22 mouse cellular contexts compared by ENCODE assay signal in the genomic region with DNA sequence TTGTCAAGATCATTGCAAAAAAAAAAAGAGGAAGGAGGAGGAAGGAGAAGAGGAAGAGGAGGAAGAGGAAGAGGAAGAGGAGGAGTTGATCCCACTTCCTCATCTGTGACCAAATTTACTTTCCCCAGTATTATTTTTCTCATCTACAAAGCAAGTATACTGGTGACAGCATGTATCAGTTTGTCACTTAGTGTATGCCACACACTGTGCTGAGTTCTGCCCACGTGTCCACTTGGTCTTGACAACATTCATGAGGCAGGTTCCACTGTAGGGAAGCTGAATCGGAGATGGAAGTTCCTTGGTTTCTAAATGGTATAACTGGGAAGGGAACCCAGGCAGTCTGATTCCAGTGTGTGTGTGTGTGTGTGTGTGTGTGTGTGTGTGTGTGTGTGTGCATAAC.
"Had no signal": no experiment of that assay in that cellular context is flagged by ENCODE, and none has a peak within 500 bp of the region (broad histone marks: within the 10 kb centered on the region; RNA-seq: fewer than 3 reads in every experiment).

No protein-coding gene starts in this region.

- H3K9me3 ChIP-seq: lung, embryonic 15.5 days; megakaryocyte, embryonic 14.5 days; midbrain, embryonic 13.5 days; midbrain, embryonic 15.5 days; neural tube, embryonic 13.5 days; neural tube, embryonic 15.5 days; stomach, embryonic 15.5 days had no signal

- H3K4me3 ChIP-seq: lung, embryonic 15.5 days; megakaryocyte, embryonic 14.5 days; midbrain, embryonic 13.5 days; midbrain, embryonic 15.5 days; myocyte; neural tube, embryonic 13.5 days; neural tube, embryonic 15.5 days; stomach, embryonic 15.5 days had no signal

- ATAC-seq: liver, postnatal 0 days; lung, postnatal 0 days; midbrain, embryonic 13.5 days; midbrain, embryonic 15.5 days had no signal

- H3K27ac ChIP-seq: liver, embryonic 14.5 days; lung, embryonic 15.5 days; midbrain, embryonic 13.5 days; midbrain, embryonic 15.5 days; neural tube, embryonic 13.5 days; neural tube, embryonic 15.5 days; stomach, embryonic 15.5 days; stomach, postnatal 0 days had no signal

- H3K4me1 ChIP-seq: lung, embryonic 15.5 days; megakaryocyte, embryonic 14.5 days; midbrain, embryonic 13.5 days; midbrain, embryonic 15.5 days; neural tube, embryonic 13.5 days; neural tube, embryonic 15.5 days; stomach, embryonic 15.5 days had no signal

- H3K4me2 ChIP-seq: lung, embryonic 15.5 days; midbrain, embryonic 11.5 days; midbrain, embryonic 13.5 days; midbrain, embryonic 15.5 days; neural tube, embryonic 13.5 days; neural tube, embryonic 15.5 days; stomach, embryonic 15.5 days had no signal

- H3K36me3 ChIP-seq: lung, embryonic 15.5 days; midbrain, embryonic 13.5 days; midbrain, embryonic 15.5 days; neural tube, embryonic 13.5 days; neural tube, embryonic 15.5 days; stomach, embryonic 15.5 days had no signal

- H3K9ac ChIP-seq: liver, embryonic 14.5 days; liver, postnatal 0 days; lung, embryonic 15.5 days; midbrain, embryonic 13.5 days; midbrain, embryonic 15.5 days; neural tube, embryonic 13.5 days; neural tube, embryonic 15.5 days; stomach, embryonic 15.5 days had no signal

- DNase-seq: liver, postnatal 0 days; lung, adult 2 months; lung, postnatal 4 days; retina, postnatal 1 day; right cerebral cortex, adult 18-20 months; right cerebral cortex, postnatal 25 days; right cerebral cortex, postnatal 4 days; thymus, adult 2 months; thymus, postnatal 25 days; thymus, postnatal 4 days had no signal

- H3K27me3 ChIP-seq: lung, embryonic 15.5 days; midbrain, embryonic 13.5 days; midbrain, embryonic 15.5 days; neural tube, embryonic 13.5 days; neural tube, embryonic 15.5 days; stomach, embryonic 15.5 days had no signal
